Mouse (Mus musculus): ENCODE measurements around the gene Laptm5. TPM values are rescaled to one million over a fixed set of nuclear protein-coding genes. Genes with fewer than 3 reads are reported as not detected.

The Laptm5 gene
- polyA plus RNA-seq, 1 experiment from 2014 or later: 42.5 TPM

GRCm38 (mm10) chr4:130960118-130960734, 47.3 kb downstream of the Laptm5 start:
- Histone ChIP-seq H3K27me3 (ENCODE audit: insufficient read depth, low read length) (no peaks in the 10 kb centered on the region), H3K4me3 (ENCODE audit: low read depth, low read length) (no peak overlapping the region), H3K27ac (ENCODE audit: low read depth) (no peak overlapping the region), H3K4me2 (no peak overlapping the region), H3K36me3 (ENCODE audit: insufficient read depth) (no peaks in the 10 kb centered on the region), H3K9ac (no peak overlapping the region), H3K4me1 (ENCODE audit: insufficient read depth) (no peaks in the 10 kb centered on the region), H3K9me3 (ENCODE audit: low read depth, low read length) (no peaks in the 10 kb centered on the region)
- DNase-seq (peak; percentile 90), ATAC-seq (ENCODE audit: insufficient read depth) (peak; percentile 63)
- TF ChIP-seq CTCF (IDR thresholded peaks at IDR 0.05; ENCODE audit: low read depth): peak; percentile 99
- WGBS: 24% methylated on average over 9 of the region's 9 CpGs

- no peak overlapping the region for H3K4me2 ChIP-seq
- no peak for ATAC-seq (ENCODE audit: insufficient read depth)
- no peak overlapping the region for H3K9ac ChIP-seq
- no peak for DNase-seq
- H3K4me1 ChIP-seq (ENCODE audit: insufficient read depth): no peaks in the 10 kb centered on the region
- no peak overlapping the region for H3K27ac ChIP-seq (ENCODE audit: low read depth)
- H3K36me3 ChIP-seq (ENCODE audit: insufficient read depth): no peaks in the 10 kb centered on the region
- H3K4me3 ChIP-seq (ENCODE audit: low read depth, low read length): no peak overlapping the region
- 95% methylated on average over 1 of the region's 1 CpGs for WGBS
- no peaks in the 10 kb centered on the region; the same call in 1 of the 2 replicates for H3K9me3 ChIP-seq (ENCODE audit: low read depth, low read length)
- no peaks in the 10 kb centered on the region for H3K27me3 ChIP-seq (ENCODE audit: insufficient read depth, low read length)
- no peak for TF ChIP-seq CTCF (IDR thresholded peaks at IDR 0.05; ENCODE audit: low read depth)
These were observed 58.4 kb downstream of the Laptm5 start for GRCm38 (mm10) chr4:130971278-130971677.

GRCm38 (mm10) chr4:130972421-130972829, 59.5 kb downstream of the Laptm5 start:
- Histone ChIP-seq H3K4me3 (ENCODE audit: low read depth, low read length) (no peak overlapping the region), H3K4me1 (ENCODE audit: insufficient read depth) (no peaks in the 10 kb centered on the region), H3K27me3 (ENCODE audit: insufficient read depth, low read length) (no peaks in the 10 kb centered on the region), H3K4me2 (no peak overlapping the region), H3K9me3 (ENCODE audit: low read depth, low read length) (no peaks in the 10 kb centered on the region; the same call in 1 of the 2 replicates), H3K27ac (ENCODE audit: low read depth) (no peak overlapping the region), H3K9ac (no peak overlapping the region), H3K36me3 (ENCODE audit: insufficient read depth) (no peaks in the 10 kb centered on the region)
- 78% methylated on average over 5 of the region's 5 CpGs for WGBS
- no peak for DNase-seq
- ATAC-seq (ENCODE audit: insufficient read depth): no peak
- TF ChIP-seq CTCF (IDR thresholded peaks at IDR 0.05; ENCODE audit: low read depth): no peak

- no peaks in the 10 kb centered on the region for H3K4me1 ChIP-seq (ENCODE audit: insufficient read depth)
- no peaks in the 10 kb centered on the region for H3K36me3 ChIP-seq (ENCODE audit: insufficient read depth)
- H3K27ac ChIP-seq (ENCODE audit: low read depth): no peak overlapping the region
- H3K9me3 ChIP-seq (ENCODE audit: low read depth, low read length): no peaks in the 10 kb centered on the region; the same call in 1 of the 2 replicates
- H3K4me2 ChIP-seq: no peak overlapping the region
- no peaks in the 10 kb centered on the region for H3K27me3 ChIP-seq (ENCODE audit: insufficient read depth, low read length)
- DNase-seq (no peak), ATAC-seq (ENCODE audit: insufficient read depth) (no peak)
- no peak for TF ChIP-seq CTCF (IDR thresholded peaks at IDR 0.05; ENCODE audit: low read depth)
- 60% methylated on average over 19 of the region's 19 CpGs for WGBS
- no peak overlapping the region for H3K4me3 ChIP-seq (ENCODE audit: low read depth, low read length)
- H3K9ac ChIP-seq: no peak overlapping the region
These were observed 60.7 kb downstream of the Laptm5 start for GRCm38 (mm10) chr4:130973332-130974263.

GRCm38 (mm10) chr4:130978981-130979380, 66.1 kb downstream of the Laptm5 start:
- H3K4me2 ChIP-seq: no peak overlapping the region
- WGBS: 59% methylated on average over 3 of the region's 3 CpGs

GRCm38 (mm10) chr4:130984416-130985182, 71.7 kb downstream of the Laptm5 start:
- Histone ChIP-seq H3K4me1 (ENCODE audit: insufficient read depth) (no peaks in the 10 kb centered on the region), H3K4me3 (ENCODE audit: low read depth, low read length) (no peak overlapping the region), H3K9ac (no peak overlapping the region), H3K9me3 (ENCODE audit: low read depth, low read length) (no peaks in the 10 kb centered on the region), H3K4me2 (no peak overlapping the region), H3K27me3 (ENCODE audit: insufficient read depth, low read length) (no peaks in the 10 kb centered on the region), H3K27ac (ENCODE audit: low read depth) (no peak overlapping the region), H3K36me3 (ENCODE audit: insufficient read depth) (no peaks in the 10 kb centered on the region)
- no peak for ATAC-seq (ENCODE audit: insufficient read depth)
- no peak for TF ChIP-seq CTCF (IDR thresholded peaks at IDR 0.05; ENCODE audit: low read depth)
- no peak for DNase-seq
- WGBS: 50% methylated on average over 17 of the region's 17 CpGs

More at GRCm38 (mm10) chr4:130978981-130979380, 66.1 kb downstream of the Laptm5 start:
- no peak for TF ChIP-seq CTCF (IDR thresholded peaks at IDR 0.05; ENCODE audit: low read depth)
- Histone ChIP-seq H3K9me3 (ENCODE audit: low read depth, low read length) (no peaks in the 10 kb centered on the region), H3K4me1 (ENCODE audit: insufficient read depth) (no peaks in the 10 kb centered on the region), H3K9ac (no peak overlapping the region), H3K27me3 (ENCODE audit: insufficient read depth, low read length) (no peaks in the 10 kb centered on the region), H3K36me3 (ENCODE audit: insufficient read depth) (no peaks in the 10 kb centered on the region), H3K4me3 (ENCODE audit: low read depth, low read length) (no peak overlapping the region), H3K27ac (ENCODE audit: low read depth) (no peak overlapping the region)
- DNase-seq (no peak), ATAC-seq (ENCODE audit: insufficient read depth) (no peak)

Other genes with a start within 250 kb of the Laptm5 start
- 98.4 and 107 TPM in 2 replicates for gene Pum1, start 249.8 kb upstream of the Laptm5 start, polyA plus RNA-seq (2014; fragmentation: Nextera tagmentation; extraction: Ambion mirVana)
- 19.1 and 20.3 TPM in 2 replicates for gene Sdc3, start 120.6 kb upstream of the Laptm5 start, polyA plus RNA-seq (2014; fragmentation: Nextera tagmentation; extraction: Ambion mirVana)
- gene Matn1, start 31.3 kb downstream of the Laptm5 start, polyA plus RNA-seq (2014; fragmentation: Nextera tagmentation; extraction: Ambion mirVana): not detected in 2 replicates